13 mouse cellular contexts compared by ENCODE assay signal in genomic region chr6:144312282-144312780, GRCm38 (mm10).
DNase-seq lines count a peak whose midpoint lies in the region; ATAC-seq and TF ChIP-seq lines count a peak whose summit lies in the region.
"Had no signal": no experiment of that assay in that cellular context is flagged by ENCODE, and none has a peak within 500 bp of the region (broad histone marks: within the 10 kb centered on the region; RNA-seq: fewer than 3 reads in every experiment).

No protein-coding gene starts in this region.

- no peaks in the 10 kb centered on the region for H3K9me3 ChIP-seq in hindbrain, embryonic 12.5 days (replicated peaks)
- no peaks in the 10 kb centered on the region for H3K9me3 ChIP-seq in hindbrain, embryonic 11.5 days (ENCODE audit: control insufficient read depth, low read length)
- no peaks in the 10 kb centered on the region for H3K9me3 ChIP-seq in forebrain, embryonic 14.5 days (replicated peaks; ENCODE audit: control insufficient read depth, low read length)
- no peaks in the 10 kb centered on the region for H3K9me3 ChIP-seq in limb, embryonic 10.5 days (replicated peaks)
- H3K9me3 ChIP-seq in liver, postnatal 0 days (ENCODE audit: low read length) = no peaks in the 10 kb centered on the region
- H3K9me3 ChIP-seq: embryonic facial prominence, embryonic 12.5 days; limb, embryonic 15.5 days had no signal

- no peak for ATAC-seq in hindbrain, embryonic 12.5 days (ENCODE audit: low FRiP score)
- ATAC-seq in hindbrain, embryonic 11.5 days (ENCODE audit: low FRiP score) = no peak
- peak; percentile 53; the same call in 1 of the 2 replicates for ATAC-seq in forebrain, embryonic 14.5 days
- ATAC-seq in liver, postnatal 0 days = peak; percentile 38; the same call in 1 of the 2 replicates

- TF ChIP-seq EP300 in liver, postnatal 0 days (IDR thresholded peaks at IDR 0.05; ENCODE audit: low read depth) = no peak

- no peaks in the 10 kb centered on the region for H3K27me3 ChIP-seq in hindbrain, embryonic 12.5 days
- H3K27me3 ChIP-seq in hindbrain, embryonic 11.5 days (ENCODE audit: control insufficient read depth, insufficient read depth, low read length) = no peaks in the 10 kb centered on the region
- H3K27me3 ChIP-seq in forebrain, embryonic 14.5 days (replicated peaks; ENCODE audit: control insufficient read depth, insufficient read depth, low read length) = no peaks in the 10 kb centered on the region
- peaks cover 15% of the 10 kb centered on the region; the same call in 1 of the 2 replicates for H3K27me3 ChIP-seq in limb, embryonic 10.5 days (ENCODE audit: low read depth, poor library complexity, severe bottlenecking)
- no peaks in the 10 kb centered on the region for H3K27me3 ChIP-seq in liver, postnatal 0 days (ENCODE audit: insufficient read depth, low read length)
- H3K27me3 ChIP-seq: embryonic facial prominence, embryonic 12.5 days; limb, embryonic 15.5 days had no signal

- DNase-seq in hindbrain, embryonic 11.5 days (ENCODE audit: low spot score) = no peak
- peak; percentile 70 for DNase-seq in forebrain, embryonic 14.5 days (ENCODE audit: low spot score)
- no peak for DNase-seq in limb, embryonic 10.5 days (ENCODE audit: low spot score)
- DNase-seq in liver, postnatal 0 days = no peak
- DNase-seq in adrenal gland, postnatal 36 days = no peak
- no peak for DNase-seq in ovary, postnatal 36 days (ENCODE audit: low spot score)
- no peak for DNase-seq in kidney, adult 18-20 months
- DNase-seq: cerebellum, adult 2 months; heart, adult 2 months; lung, postnatal 14 days had no signal

- no peaks in the 10 kb centered on the region for H3K36me3 ChIP-seq in hindbrain, embryonic 12.5 days
- H3K36me3 ChIP-seq in hindbrain, embryonic 11.5 days (ENCODE audit: control insufficient read depth, insufficient read depth, low read length) = no peaks in the 10 kb centered on the region
- H3K36me3 ChIP-seq in forebrain, embryonic 14.5 days (ENCODE audit: control insufficient read depth, insufficient read depth, low read length) = no peaks in the 10 kb centered on the region
- no peaks in the 10 kb centered on the region for H3K36me3 ChIP-seq in limb, embryonic 10.5 days
- no peaks in the 10 kb centered on the region for H3K36me3 ChIP-seq in liver, postnatal 0 days (replicated peaks; ENCODE audit: insufficient read depth, low read length)
- H3K36me3 ChIP-seq: embryonic facial prominence, embryonic 12.5 days; limb, embryonic 15.5 days had no signal

- no peak overlapping the region for H3K9ac ChIP-seq in hindbrain, embryonic 12.5 days
- no peak overlapping the region for H3K9ac ChIP-seq in hindbrain, embryonic 11.5 days (ENCODE audit: low read depth, low read length)
- H3K9ac ChIP-seq in forebrain, embryonic 14.5 days (ENCODE audit: low read length) = no peak overlapping the region; the same call in 1 of the 2 replicates
- no peak overlapping the region for H3K9ac ChIP-seq in liver, postnatal 0 days (replicated peaks)
- H3K9ac ChIP-seq: embryonic facial prominence, embryonic 12.5 days; limb, embryonic 15.5 days had no signal

- no peak for TF ChIP-seq CTCF in liver, postnatal 0 days (IDR thresholded peaks at IDR 0.05; ENCODE audit: low read depth)

- 0 out of 2 replicates have a peak overlapping the region, but pooled peaks have one; percentile 1 for H3K27ac ChIP-seq in hindbrain, embryonic 12.5 days
- no peak overlapping the region; the same call in 1 of the 2 replicates for H3K27ac ChIP-seq in hindbrain, embryonic 11.5 days (ENCODE audit: low read depth, low read length)
- H3K27ac ChIP-seq in forebrain, embryonic 14.5 days (ENCODE audit: low read depth, low read length) = peak overlapping the region; percentile 39; the same call in 1 of the 2 replicates
- H3K27ac ChIP-seq in limb, embryonic 10.5 days = peak overlapping the region; percentile 20; the same call in 1 of the 2 replicates
- peak overlapping the region; percentile 88 for H3K27ac ChIP-seq in liver, postnatal 0 days (ENCODE audit: low read depth)
- H3K27ac ChIP-seq: heart, adult 2 months; limb, embryonic 15.5 days had no signal

- 48% methylated on average over 7 of the region's 7 CpGs for WGBS in hindbrain, embryonic 12.5 days
- 63% methylated on average over 7 of the region's 7 CpGs for WGBS in hindbrain, embryonic 11.5 days
- WGBS in forebrain, embryonic 14.5 days = 45% methylated on average over 7 of the region's 7 CpGs
- 59% methylated on average over 7 of the region's 7 CpGs for WGBS in limb, embryonic 10.5 days
- 66% methylated on average over 7 of the region's 7 CpGs for WGBS in liver, postnatal 0 days (ENCODE audit: insufficient replicate concordance)

- peaks cover 13% of the 10 kb centered on the region; the same call in 1 of the 2 replicates for H3K4me1 ChIP-seq in hindbrain, embryonic 12.5 days
- no peaks in the 10 kb centered on the region for H3K4me1 ChIP-seq in hindbrain, embryonic 11.5 days (replicated peaks; ENCODE audit: control insufficient read depth, insufficient read depth, low read length)
- peaks cover 16% of the 10 kb centered on the region for H3K4me1 ChIP-seq in forebrain, embryonic 14.5 days (ENCODE audit: control insufficient read depth, insufficient read depth, low read length)
- peaks cover 23% of the 10 kb centered on the region for H3K4me1 ChIP-seq in limb, embryonic 10.5 days
- H3K4me1 ChIP-seq in liver, postnatal 0 days (ENCODE audit: insufficient read depth) = peaks cover 4% of the 10 kb centered on the region

- H3K4me3 ChIP-seq in hindbrain, embryonic 12.5 days = no peak overlapping the region
- H3K4me3 ChIP-seq in hindbrain, embryonic 11.5 days (ENCODE audit: low read depth, low read length) = no peak overlapping the region
- no peak overlapping the region for H3K4me3 ChIP-seq in forebrain, embryonic 14.5 days (ENCODE audit: low read depth, low read length)
- H3K4me3 ChIP-seq in limb, embryonic 10.5 days = no peak overlapping the region
- no peak overlapping the region for H3K4me3 ChIP-seq in liver, postnatal 0 days (ENCODE audit: low read depth, low read length)
- H3K4me3 ChIP-seq: embryonic facial prominence, embryonic 12.5 days; heart, adult 2 months; limb, embryonic 15.5 days had no signal

- no peak overlapping the region for H3K4me2 ChIP-seq in hindbrain, embryonic 12.5 days (replicated peaks)
- H3K4me2 ChIP-seq in hindbrain, embryonic 11.5 days (replicated peaks; ENCODE audit: low read depth, low read length) = no peak overlapping the region
- H3K4me2 ChIP-seq in forebrain, embryonic 14.5 days (ENCODE audit: low read length) = no peak overlapping the region
- 0 out of 2 replicates have a peak overlapping the region, but pooled peaks have one; percentile 4 for H3K4me2 ChIP-seq in liver, postnatal 0 days (ENCODE audit: low read depth, low read length)
- H3K4me2 ChIP-seq: embryonic facial prominence, embryonic 12.5 days; limb, embryonic 15.5 days had no signal

Comparison
In these comparisons a context has a peak if more than half of its experiments do, and no peak if none do; other contexts are left out.
1. ATAC-seq: peak in forebrain, embryonic 14.5 days (single experiment) and liver, postnatal 0 days (single experiment); none in hindbrain, embryonic 12.5 days (single experiment) and hindbrain, embryonic 11.5 days (single experiment).